Mouse (Mus musculus) limb, embryonic 14.5 days (tissue): ENCODE measurements at regions not wholly inside any gene's neighbourhood (a gene's known extent, or its start where the extent isn't known, plus 50 kb on each side); places are given as distances from the start of the nearest gene placed in this dataset.
A peak's percentile ranks its signal among the peaks of the same experiment; 100 is the strongest.

Experiments used
- ATAC-seq: fragments of 200-750 bp; cut with Nextera tagmentation; 2 replicates; pipeline ENCODE4 v1.8.0; 2017; ENCODE audit warnings: low read depth, moderate number of reproducible peaks, moderate TSS enrichment; ENCODE audit not compliant: low FRiP score
- DNase-seq: peaks from one replicate; pipeline ENCODE4 v3.0.0-alpha.2; 2015; ENCODE audit warnings: low spot score
- H3K27ac ChIP-seq: fragments of 300-500 bp; sonication (generic); replicated peaks from 2 replicates; pipeline ENCODE4 v1.5.1; 2014; ENCODE audit warnings: low read depth, mild to moderate bottlenecking, low read length, moderate library complexity, mixed read lengths
- H3K27me3 ChIP-seq: fragments of 300-500 bp; sonication (generic); 2 replicates; pipeline ENCODE4 v1.6.1; 2014; ENCODE audit warnings: low read length, mixed read lengths; ENCODE audit not compliant: control insufficient read depth, insufficient read depth
- H3K36me3 ChIP-seq: fragments of 300-500 bp; sonication (generic); 2 replicates; pipeline ENCODE4 v1.6.1; 2014; ENCODE audit warnings: mild to moderate bottlenecking, low read length, moderate library complexity, mixed read lengths; ENCODE audit not compliant: control insufficient read depth, insufficient read depth
- H3K4me1 ChIP-seq: fragments of 300-500 bp; sonication (generic); 2 replicates; pipeline ENCODE4 v1.6.1; 2014; ENCODE audit warnings: antibody characterized with exemption, low read length, mixed read lengths; ENCODE audit not compliant: control insufficient read depth, insufficient read depth
- H3K4me2 ChIP-seq: fragments of 300-500 bp; sonication (generic); replicated peaks from 2 replicates; pipeline ENCODE4 v1.6.1; 2014; ENCODE audit warnings: low read depth, mild to moderate bottlenecking, low read length, moderate library complexity; ENCODE audit not compliant: severe bottlenecking
- H3K4me3 ChIP-seq: fragments of 300-500 bp; sonication (generic); replicated peaks from 2 replicates; pipeline ENCODE4 v1.5.1; 2014; ENCODE audit warnings: low read length
- H3K9ac ChIP-seq: fragments of 300-500 bp; sonication (generic); 2 replicates; pipeline ENCODE4 v1.6.1; 2014; ENCODE audit warnings: mild to moderate bottlenecking, low read depth, low read length, moderate library complexity; ENCODE audit not compliant: severe bottlenecking
- H3K9me3 ChIP-seq: fragments of 300-500 bp; sonication (generic); 2 replicates; pipeline ENCODE4 v1.6.1; 2016; ENCODE audit warnings: low read length; ENCODE audit not compliant: control insufficient read depth
- POLR2A ChIP-seq: fragments of 200-500 bp; IDR thresholded peaks from 2 replicates; pipeline ENCODE4 v1.8.0; 2012; ENCODE audit warnings: inconsistent platforms, mild to moderate bottlenecking, moderate library complexity, borderline replicate concordance; ENCODE audit not compliant: insufficient read depth, insufficient read length; ENCODE audit errors: extremely low read depth
- WGBS: fragments of 180-500 bp; shearing (Covaris S2); extraction: QIAGEN DNeasy Blood & Tissue Kit; methylation state at CpG from one replicate; pipeline ENCODE4 v1.1.7; 2014; 5-methylcytosine and 5-hydroxymethylcytosine counted together

DNA sequence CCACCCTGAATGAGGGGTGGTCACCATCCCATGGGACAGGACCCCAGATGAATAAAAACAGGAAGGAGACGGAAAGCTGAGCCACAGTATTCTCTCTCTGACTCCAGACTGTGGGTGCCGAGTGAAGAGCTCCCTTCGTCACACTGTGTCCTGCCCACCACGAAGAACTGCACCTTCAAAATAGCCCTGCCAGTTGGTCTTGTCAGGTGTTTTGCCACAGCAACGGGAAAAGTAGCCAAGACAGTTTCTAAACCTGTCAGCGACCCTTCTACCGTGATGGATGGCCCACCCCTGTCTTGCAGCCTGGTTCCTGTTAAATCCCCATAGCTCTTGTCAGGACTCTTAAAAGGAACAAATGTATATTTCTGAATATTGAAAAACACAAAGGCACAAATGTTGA is 72.3 kb downstream of the Tomm20 start:
- no peaks in the 10 kb centered on the region for H3K9me3 ChIP-seq
- no peak for DNase-seq
- H3K27me3 ChIP-seq = no peaks in the 10 kb centered on the region
- 0 out of 2 replicates have a peak overlapping the region, but pooled peaks have one; percentile 55 for H3K27ac ChIP-seq
- H3K4me2 ChIP-seq = no peak overlapping the region
- no peaks in the 10 kb centered on the region for H3K36me3 ChIP-seq
- WGBS = 49% methylated on average over 7 of the region's 7 CpGs
- no peak for TF ChIP-seq POLR2A
- H3K9ac ChIP-seq = no peak overlapping the region
- peaks cover 25% of the 10 kb centered on the region for H3K4me1 ChIP-seq
- no peak for ATAC-seq
- no peak overlapping the region for H3K4me3 ChIP-seq

DNA sequence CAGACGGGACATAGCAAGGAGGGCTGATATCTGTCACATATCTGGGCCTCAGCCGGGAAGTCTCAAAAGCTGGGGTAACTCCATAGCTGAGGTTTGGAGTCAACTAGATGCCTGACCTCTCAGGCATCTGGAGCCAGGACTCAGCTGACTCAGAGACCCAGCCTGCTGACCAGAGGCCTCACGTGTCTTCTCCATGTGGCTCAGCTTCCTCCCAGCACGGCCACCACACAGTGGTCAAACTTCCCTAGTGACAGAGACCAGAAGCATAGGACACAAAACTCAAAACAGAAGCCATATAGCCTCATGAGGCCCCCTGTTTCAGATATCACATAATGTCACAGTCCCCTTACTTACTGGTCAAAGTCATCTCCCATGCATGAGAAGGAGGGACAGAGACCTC is 73.1 kb downstream of the Tomm20 start:
- Histone ChIP-seq H3K36me3 (no peaks in the 10 kb centered on the region), H3K9ac (no peak overlapping the region), H3K27me3 (no peaks in the 10 kb centered on the region), H3K4me1 (peaks cover 25% of the 10 kb centered on the region), H3K4me2 (no peak overlapping the region), H3K4me3 (no peak overlapping the region), H3K9me3 (no peaks in the 10 kb centered on the region), H3K27ac (no peak overlapping the region)
- WGBS = 90% methylated on average over 4 of the region's 4 CpGs
- no peak for DNase-seq
- ATAC-seq = no peak
- no peak for TF ChIP-seq POLR2A

DNA sequence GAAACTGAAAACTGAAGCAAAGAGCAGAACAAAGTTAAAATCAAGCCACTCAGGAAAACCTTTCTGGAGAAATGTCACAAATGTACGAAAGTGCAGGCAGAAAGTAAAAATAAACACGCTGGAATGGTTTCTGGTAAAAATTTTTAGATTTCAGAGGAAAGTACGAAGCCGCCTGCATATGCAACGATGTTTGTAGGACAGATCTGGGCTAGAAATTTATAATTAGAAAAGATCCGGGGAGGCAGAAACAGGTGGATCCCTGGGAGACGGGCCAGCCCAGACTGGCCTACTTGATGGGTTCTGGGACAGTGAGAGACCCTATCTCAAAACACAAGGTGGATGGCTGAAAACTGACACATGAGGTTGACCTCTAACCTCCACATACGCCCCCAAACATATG is 73.5 kb downstream of the Tomm20 start:
- H3K4me2 ChIP-seq = no peak overlapping the region
- H3K9ac ChIP-seq = no peak overlapping the region
- no peak for TF ChIP-seq POLR2A
- no peak overlapping the region for H3K27ac ChIP-seq
- peaks cover 25% of the 10 kb centered on the region for H3K4me1 ChIP-seq
- H3K4me3 ChIP-seq = no peak overlapping the region
- ATAC-seq (no peak), DNase-seq (no peak)
- H3K27me3 ChIP-seq = no peaks in the 10 kb centered on the region
- no peaks in the 10 kb centered on the region for H3K9me3 ChIP-seq
- 82% methylated on average over 8 of the region's 8 CpGs for WGBS
- H3K36me3 ChIP-seq = no peaks in the 10 kb centered on the region

DNA sequence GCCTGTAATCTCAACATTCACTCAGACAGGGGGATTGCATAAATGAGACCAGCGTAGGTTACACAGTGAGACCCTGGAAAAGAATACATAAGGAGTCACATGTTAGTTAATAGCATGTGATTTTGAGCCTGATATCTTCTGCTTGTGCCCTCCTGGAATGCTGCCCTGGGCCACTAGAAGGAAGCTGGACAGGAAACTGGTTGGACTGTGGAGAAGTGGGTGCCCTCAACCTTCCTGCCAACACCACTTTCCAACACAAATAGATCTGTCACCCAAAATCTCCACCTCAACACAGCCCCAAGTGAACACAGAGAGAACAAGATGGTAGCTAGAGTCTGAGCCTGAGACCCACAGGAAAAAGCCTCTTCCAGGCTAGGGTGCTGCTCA is 76.2 kb downstream of the Tomm20 start:
- H3K36me3 ChIP-seq = no peaks in the 10 kb centered on the region
- peaks cover 16% of the 10 kb centered on the region for H3K4me1 ChIP-seq
- no peak for DNase-seq
- no peaks in the 10 kb centered on the region for H3K9me3 ChIP-seq
- no peak overlapping the region for H3K9ac ChIP-seq
- WGBS = 82% methylated on average over 1 of the region's 1 CpGs
- no peak overlapping the region for H3K27ac ChIP-seq
- H3K27me3 ChIP-seq = no peaks in the 10 kb centered on the region
- no peak overlapping the region for H3K4me2 ChIP-seq
- no peak overlapping the region for H3K4me3 ChIP-seq
- no peak for TF ChIP-seq POLR2A
- no peak for ATAC-seq

DNA sequence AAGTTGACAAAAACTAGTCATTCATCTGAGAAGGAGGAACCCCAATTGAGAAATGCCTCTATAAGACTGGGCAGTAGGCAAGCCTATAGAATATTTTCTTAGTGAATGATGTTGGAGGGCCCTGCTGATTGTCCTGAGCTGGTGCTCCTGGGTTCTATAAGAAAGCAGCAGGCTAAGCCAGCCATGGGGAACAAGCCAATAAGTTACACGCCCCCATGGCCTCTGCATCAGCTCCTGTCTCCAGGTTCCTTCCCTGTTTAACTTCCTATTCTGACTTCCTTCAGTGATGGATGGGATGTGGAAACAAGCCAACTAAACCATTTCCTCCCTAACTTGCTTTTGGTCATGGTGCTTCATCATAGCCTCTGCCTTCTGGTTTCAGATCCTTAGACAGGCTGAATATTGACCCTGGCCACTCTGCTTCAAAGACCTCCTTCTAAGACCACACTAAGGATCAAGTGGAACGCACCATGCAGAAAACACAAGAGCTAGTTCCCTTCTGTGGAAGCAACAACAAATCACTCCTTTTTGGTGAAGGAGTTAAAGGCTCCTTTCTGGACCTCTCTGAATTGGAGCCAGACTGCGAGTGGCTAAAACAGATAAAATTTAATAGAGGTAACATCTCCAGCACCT is 76.7 kb downstream of the Tomm20 start:
- DNase-seq = no peak
- Histone ChIP-seq H3K36me3 (no peaks in the 10 kb centered on the region), H3K4me3 (no peak overlapping the region), H3K9ac (no peak overlapping the region), H3K4me1 (peaks cover 11% of the 10 kb centered on the region), H3K27me3 (no peaks in the 10 kb centered on the region), H3K9me3 (no peaks in the 10 kb centered on the region), H3K4me2 (no peak overlapping the region), H3K27ac (no peak overlapping the region)
- no peak for TF ChIP-seq POLR2A
- no peak for ATAC-seq
- WGBS = 82% methylated on average over 3 of the region's 3 CpGs
